Mouse (Mus musculus) testis, adult 2 months (tissue): ENCODE data around the gene Ankrd28.

Experiments
- CTCF ChIP-seq: fragments of 200-500 bp; IDR thresholded peaks from 2 replicates; pipeline ENCODE4 v1.5.1; 2012; ENCODE audit warnings: low read depth, mild to moderate bottlenecking, inconsistent platforms, low read length, moderate library complexity; ENCODE audit not compliant: control insufficient read depth, insufficient read depth, insufficient replicate concordance
- POLR2A ChIP-seq: fragments of 200-500 bp; IDR thresholded peaks from 2 replicates; pipeline ENCODE4 v1.6.1; 2012; ENCODE audit warnings: low read depth, mild to moderate bottlenecking, inconsistent platforms, low read length, moderate library complexity; ENCODE audit not compliant: control insufficient read depth

DNA sequence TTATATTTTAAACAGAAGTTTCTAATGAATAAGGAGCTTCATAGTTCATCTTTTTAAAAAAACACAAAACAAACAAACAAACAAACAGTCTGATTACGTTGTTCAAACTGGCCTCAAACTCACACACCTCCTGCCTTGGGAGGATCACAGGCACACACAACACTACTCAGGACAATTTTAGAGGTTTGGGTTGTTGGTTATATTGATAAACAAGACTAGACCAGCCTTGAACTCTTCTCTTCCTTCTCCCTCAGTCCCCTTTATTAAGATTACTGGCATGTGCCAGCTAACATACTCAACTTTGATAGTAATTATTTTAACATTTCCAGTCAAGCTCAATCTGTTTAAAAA is 35.7 kb downstream of the Ankrd28 start:
- TF ChIP-seq POLR2A (no peak), CTCF (no peak)
